Mouse (Mus musculus) small intestine, adult 2 months (tissue): Measurements from ENCODE around the gene Uchl4. TPM values are rescaled to one million over a fixed set of nuclear protein-coding genes. Genes with fewer than 3 reads are reported as not detected.

Source experiments
- H3K27ac ChIP-seq: fragments of 200-500 bp; 2 replicates; pipeline ENCODE4 v1.5.1; 2012; ENCODE audit warnings: low read depth, low read length, control low read depth, inconsistent platforms; ENCODE audit not compliant: insufficient read depth
- H3K27me3 ChIP-seq: fragments of 200-500 bp; 2 replicates; pipeline ENCODE4 v1.6.1; 2012; ENCODE audit warnings: mild to moderate bottlenecking, moderate library complexity, low read length, inconsistent platforms; ENCODE audit not compliant: control insufficient read depth, insufficient read depth
- H3K36me3 ChIP-seq: fragments of 200-500 bp; 2 replicates; pipeline ENCODE4 v1.6.1; 2012; ENCODE audit warnings: mild to moderate bottlenecking, low read length, control low read depth, inconsistent platforms; ENCODE audit not compliant: control insufficient read depth, insufficient read depth
- H3K4me1 ChIP-seq: fragments of 200-500 bp; 2 replicates; pipeline ENCODE4 v1.6.1; 2012; ENCODE audit warnings: low read length, inconsistent platforms, mixed read lengths; ENCODE audit not compliant: control insufficient read depth, insufficient read depth, insufficient read length
- H3K4me3 ChIP-seq: fragments of 200-500 bp; 2 replicates; pipeline ENCODE4 v1.5.1; 2012; ENCODE audit warnings: low read depth, mild to moderate bottlenecking, control low read depth, inconsistent platforms, low read length, moderate library complexity
- CTCF ChIP-seq: fragments of 200-500 bp; IDR thresholded peaks from 2 replicates; pipeline ENCODE4 v1.5.1; 2012; ENCODE audit warnings: low read depth, mild to moderate bottlenecking, control low read depth, inconsistent platforms, low read length, moderate library complexity, mixed read lengths; ENCODE audit not compliant: insufficient replicate concordance, insufficient read length; ENCODE audit errors: extremely low read depth
- POLR2A ChIP-seq: fragments of 200-500 bp; IDR thresholded peaks from 2 replicates; pipeline ENCODE4 v1.6.1; 2012; ENCODE audit warnings: low read depth, mild to moderate bottlenecking, control low read depth, inconsistent platforms, low read length, moderate library complexity
- WGBS: fragments of 180-500 bp; shearing (Covaris S2); methylation state at CpG from one replicate; pipeline ENCODE4 v1.1.7; 2018; 5-methylcytosine and 5-hydroxymethylcytosine counted together
- polyA plus RNA-seq: library from polyadenylated mRNA; depleted of rRNA; stranded (reverse); fragments of >200 nt; gene quantifications from 2 replicates; pipeline ENCODE4 v1.2.3, GENCODE M21; 2012

Gene Uchl4
- polyA plus RNA-seq, 1 experiment = not detected

- Histone ChIP-seq H3K36me3 (peaks cover 12% of the 10 kb centered on the region), H3K4me3 (no peak overlapping the region), H3K27me3 (no peaks in the 10 kb centered on the region), H3K27ac (no peak overlapping the region), H3K4me1 (peaks cover 10% of the 10 kb centered on the region)
- TF ChIP-seq CTCF (no peak), POLR2A (no peak)
- 33% methylated on average over 1 of the region's 1 CpGs for WGBS
Measured at GRCm38 (mm10) chr9:64249371-64249770, 14.4 kb downstream of the Uchl4 start.

GRCm38 (mm10) chr9:64250111-64250730 is 15.2 kb downstream of the Uchl4 start:
- peaks cover 12% of the 10 kb centered on the region for H3K36me3 ChIP-seq
- no peaks in the 10 kb centered on the region for H3K27me3 ChIP-seq
- TF ChIP-seq POLR2A (no peak), CTCF (no peak)
- peaks cover 10% of the 10 kb centered on the region for H3K4me1 ChIP-seq
- H3K4me3 ChIP-seq = no peak overlapping the region
- H3K27ac ChIP-seq = no peak overlapping the region

GRCm38 (mm10) chr9:64252591-64253020 is 17.6 kb downstream of the Uchl4 start:
- WGBS = under 1% methylated on average over 16 of the region's 16 CpGs
- no peaks in the 10 kb centered on the region for H3K27me3 ChIP-seq
- H3K4me1 ChIP-seq = peaks cover 10% of the 10 kb centered on the region
- H3K27ac ChIP-seq = peak overlapping the region; percentile 94
- H3K4me3 ChIP-seq = peak overlapping the region; percentile 98
- H3K36me3 ChIP-seq = peaks cover 5% of the 10 kb centered on the region; the same call in 1 of the 2 replicates
- TF ChIP-seq CTCF (peak; percentile 30; the same call in 1 of the 2 replicates), POLR2A (no peak)

GRCm38 (mm10) chr9:64253021-64253904 is 18.3 kb downstream of the Uchl4 start, which contains the start of gene Map2k1:
Gene Map2k1 (minus strand): TSS chr9:64253631.
- H3K27me3 ChIP-seq = no peaks in the 10 kb centered on the region
- H3K36me3 ChIP-seq = peaks cover 4% of the 10 kb centered on the region; the same call in 1 of the 2 replicates
- WGBS = under 1% methylated on average over 89 of the region's 89 CpGs
- peaks cover 10% of the 10 kb centered on the region for H3K4me1 ChIP-seq
- H3K27ac ChIP-seq = peak within 1 kb of the TSS; percentile 94
- peak within 1 kb of the TSS; percentile 98 for H3K4me3 ChIP-seq
- TF ChIP-seq POLR2A (peak; percentile 98), CTCF (peak; percentile 78)

- no peaks in the 10 kb centered on the region for H3K36me3 ChIP-seq
- H3K27ac ChIP-seq = no peak overlapping the region
- no peak overlapping the region for H3K4me3 ChIP-seq
- no peaks in the 10 kb centered on the region for H3K27me3 ChIP-seq
- 21% methylated on average over 3 of the region's 3 CpGs for WGBS
- no peak for TF ChIP-seq CTCF
- TF ChIP-seq POLR2A = no peak
- peaks cover 2% of the 10 kb centered on the region; the same call in 1 of the 2 replicates for H3K4me1 ChIP-seq
Measured at GRCm38 (mm10) chr9:64255422-64255821, 20.4 kb downstream of the Uchl4 start.

- H3K27me3 ChIP-seq = no peaks in the 10 kb centered on the region
- TF ChIP-seq POLR2A = no peak
- TF ChIP-seq CTCF = no peak
- peaks cover 2% of the 10 kb centered on the region; the same call in 1 of the 2 replicates for H3K4me1 ChIP-seq
- no peak overlapping the region for H3K4me3 ChIP-seq
- H3K27ac ChIP-seq = no peak overlapping the region
- 95% methylated on average over 3 of the region's 3 CpGs for WGBS
- no peaks in the 10 kb centered on the region for H3K36me3 ChIP-seq
Measured at GRCm38 (mm10) chr9:64256204-64256603, 21.2 kb downstream of the Uchl4 start.

- Histone ChIP-seq H3K27ac (no peak overlapping the region), H3K4me1 (no peaks in the 10 kb centered on the region), H3K4me3 (no peak overlapping the region), H3K36me3 (no peaks in the 10 kb centered on the region), H3K27me3 (no peaks in the 10 kb centered on the region)
- WGBS = 80% methylated on average over 5 of the region's 5 CpGs
- no peak for TF ChIP-seq POLR2A
- TF ChIP-seq CTCF = no peak
Measured at GRCm38 (mm10) chr9:64259906-64260305, 24.9 kb downstream of the Uchl4 start.
